Mouse (Mus musculus): ENCODE data around the gene Gm49345. TPM values are rescaled to one million over a fixed set of nuclear protein-coding genes. Genes with fewer than 3 reads are reported as not detected.
"Not testable (repeated sequence)": the region's sequence is repeated elsewhere in the genome, so short reads cannot be mapped to it uniquely, and the experiment has no call there.

Gm49345 gene
- polyA plus RNA-seq (2015; fragmentation: Nextera tagmentation; extraction: Ambion mirVana) = not detected in 2 replicates

DNA sequence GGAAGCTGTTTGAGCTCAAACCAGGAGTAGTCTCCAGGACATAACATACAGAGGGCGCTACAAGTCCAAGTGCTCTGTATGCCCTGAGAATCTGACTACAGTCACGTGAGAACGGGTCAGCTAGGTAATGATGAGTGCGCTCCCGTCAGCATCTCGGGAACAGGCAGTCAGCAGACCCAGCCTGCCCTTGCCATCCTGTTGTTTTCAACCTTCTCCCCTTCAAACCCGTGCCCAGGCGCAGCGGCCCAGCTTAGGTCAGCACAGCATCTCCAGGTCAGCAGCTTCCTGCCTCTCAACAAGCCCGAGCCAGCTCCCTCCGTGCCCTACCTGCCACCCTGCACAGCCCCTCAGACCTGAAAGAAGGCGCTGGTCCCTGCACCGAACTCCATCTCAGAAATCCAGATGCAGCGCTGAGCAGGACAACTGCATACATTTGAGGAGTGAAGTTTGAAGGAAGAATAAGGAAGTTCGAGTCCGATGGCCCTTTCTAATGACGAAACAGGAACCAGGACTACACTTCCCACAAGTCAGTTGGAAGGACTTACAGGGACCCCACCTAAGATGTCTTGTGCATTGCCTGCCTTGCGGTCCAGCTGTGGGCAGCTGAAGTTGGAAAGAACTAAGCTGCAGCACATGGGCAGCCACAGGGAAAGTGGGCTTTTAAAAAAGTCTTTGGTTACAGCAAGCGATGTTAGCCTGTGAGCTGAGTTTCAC is at the start of gene Gm49345, which contains the start of gene Zfp729a:
Gene Gm49345 (minus strand): TSS at position 476 of the 714 bp plus-strand sequence.
Gene Zfp729a (minus strand): TSS at position 498 of the 714 bp plus-strand sequence.
- WGBS = under 1% methylated on average over 19 of the region's 19 CpGs
- peak within 1 kb of the TSS; percentile 60 for H3K4me2 ChIP-seq (replicated peaks)
- no peaks in the 10 kb centered on the region for H3K9me3 ChIP-seq
- peak within 1 kb of the TSS; percentile 81 for H3K4me3 ChIP-seq (replicated peaks)
- peak; percentile 99 for ATAC-seq
- H3K36me3 ChIP-seq = no peaks in the 10 kb centered on the region
- H3K27ac ChIP-seq = 0 out of 2 replicates have a peak within 1 kb of the TSS, but pooled peaks have one; percentile 56
- peaks cover 7% of the 10 kb centered on the region; the same call in 1 of the 2 replicates for H3K4me1 ChIP-seq (replicated peaks)
- peak within 1 kb of the TSS; percentile 69 for H3K9ac ChIP-seq (replicated peaks)
- no peaks in the 10 kb centered on the region for H3K27me3 ChIP-seq

DNA sequence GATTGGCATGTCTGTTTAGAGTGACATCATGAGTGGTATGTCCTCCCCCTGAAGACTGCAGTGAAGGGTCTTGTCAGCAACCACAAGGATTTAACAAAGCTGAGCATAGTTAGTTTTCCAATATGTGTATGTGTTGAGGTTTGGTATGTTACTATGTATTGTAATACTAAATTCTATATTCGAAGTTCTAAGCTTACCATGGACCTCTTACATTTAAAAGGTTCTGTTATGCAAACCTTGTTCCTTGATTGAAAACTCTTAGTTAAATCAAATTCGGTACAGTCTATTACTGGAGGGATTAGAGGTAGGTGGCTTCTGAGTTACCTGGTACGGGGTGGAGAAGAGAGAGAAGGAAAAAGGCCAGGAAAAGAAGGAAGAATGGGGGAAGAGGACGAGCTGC is 49.4 kb upstream of the Gm49345 start, which contains the start of gene Zfp738:
Gene Zfp738 (minus strand): TSS at position 101 of the 400 bp plus-strand sequence.
- ATAC-seq = no peak
- WGBS = 78% methylated on average over 4 of the region's 4 CpGs

DNA sequence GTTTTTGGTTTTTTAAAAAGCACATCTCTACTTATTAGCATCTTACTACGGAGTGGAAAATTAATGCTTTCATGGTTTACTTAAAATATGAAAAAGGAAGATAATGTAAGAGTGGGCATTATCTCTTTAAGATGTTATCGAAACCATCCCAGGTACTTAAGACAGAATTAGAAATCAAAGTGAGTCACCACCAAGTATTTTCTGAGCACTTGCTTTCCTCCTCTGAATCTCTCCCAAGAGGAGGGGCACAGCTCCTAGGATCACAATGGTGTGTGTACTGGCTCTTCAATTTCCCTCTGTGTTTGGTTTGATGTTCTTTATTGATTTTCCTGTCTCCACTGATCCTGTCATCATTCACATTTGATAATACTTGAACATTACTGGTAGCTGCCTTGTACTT is 46.3 kb upstream of the Gm49345 start:
- H3K4me3 ChIP-seq (replicated peaks) = peak overlapping the region; percentile 76

More for the DNA sequence above, 49.4 kb upstream of the Gm49345 start, which contains the start of gene Zfp738:
- Histone ChIP-seq H3K4me2 (replicated peaks) (no peak within 1 kb of the TSS), H3K27me3 (no peaks in the 10 kb centered on the region), H3K4me1 (replicated peaks) (peaks cover 9% of the 10 kb centered on the region), H3K9me3 (no peaks in the 10 kb centered on the region), H3K9ac (replicated peaks) (no peak within 1 kb of the TSS), H3K4me3 (replicated peaks) (no peak within 1 kb of the TSS), H3K36me3 (no peaks in the 10 kb centered on the region), H3K27ac (no peak within 1 kb of the TSS)

DNA sequence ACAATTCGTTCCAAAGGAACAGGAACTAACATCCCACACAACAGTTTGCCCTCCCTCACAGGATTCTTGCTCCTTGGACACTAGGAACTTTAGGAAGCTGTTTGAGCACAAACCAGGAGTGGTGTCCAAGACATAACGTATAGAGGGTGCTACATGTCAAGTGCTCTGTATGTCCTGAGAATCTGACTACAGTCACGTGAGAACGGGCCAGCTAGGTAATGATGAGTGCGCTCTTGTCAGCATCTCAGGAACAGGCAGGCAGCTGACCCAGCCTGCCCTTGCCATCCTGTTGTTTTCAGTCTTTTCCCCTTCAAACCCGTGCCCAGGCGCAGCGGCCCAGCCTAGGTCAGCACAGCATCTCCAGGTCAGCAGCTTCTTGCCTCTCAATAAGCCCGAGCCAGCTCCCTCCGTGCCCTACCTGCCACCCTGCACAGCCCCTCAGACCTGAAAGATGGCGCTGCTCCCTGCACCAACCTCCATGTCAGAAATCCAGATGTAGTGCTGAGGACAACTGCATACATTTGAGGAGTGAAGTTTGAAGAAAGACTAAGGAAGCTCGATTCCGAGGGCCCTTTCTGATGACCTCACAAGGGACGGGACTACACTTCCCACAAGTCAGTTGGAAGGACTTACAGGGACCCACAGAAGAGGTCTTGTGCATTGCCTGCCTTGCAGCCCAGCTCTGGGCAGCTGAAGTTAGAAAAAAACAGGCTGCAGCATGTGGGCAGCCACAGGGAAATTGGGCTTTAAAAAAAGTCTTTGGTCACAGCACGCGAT is 45.6 kb upstream of the Gm49345 start:
- H3K27me3 ChIP-seq; H3K4me1 ChIP-seq (replicated peaks); H3K27ac ChIP-seq; H3K36me3 ChIP-seq; H3K9me3 ChIP-seq: not testable (repeated sequence)
- Histone ChIP-seq H3K4me3 (replicated peaks) (peak overlapping the region; percentile 76), H3K4me2 (replicated peaks) (peak overlapping the region; percentile 83), H3K9ac (replicated peaks) (peak overlapping the region; percentile 85)
- ATAC-seq = peak; percentile 100
- 14% methylated on average over 16 of the region's 16 CpGs for WGBS

More for the DNA sequence above, 46.3 kb upstream of the Gm49345 start:
- H3K9me3 ChIP-seq; H3K4me1 ChIP-seq (replicated peaks); H3K9ac ChIP-seq (replicated peaks); H3K36me3 ChIP-seq; H3K27ac ChIP-seq; H3K27me3 ChIP-seq: not testable (repeated sequence)
- 70% methylated on average over 2 of the region's 2 CpGs for WGBS
- peak overlapping the region; percentile 83 for H3K4me2 ChIP-seq (replicated peaks)
- peak; percentile 58; the same call in 1 of the 2 replicates for ATAC-seq

DNA sequence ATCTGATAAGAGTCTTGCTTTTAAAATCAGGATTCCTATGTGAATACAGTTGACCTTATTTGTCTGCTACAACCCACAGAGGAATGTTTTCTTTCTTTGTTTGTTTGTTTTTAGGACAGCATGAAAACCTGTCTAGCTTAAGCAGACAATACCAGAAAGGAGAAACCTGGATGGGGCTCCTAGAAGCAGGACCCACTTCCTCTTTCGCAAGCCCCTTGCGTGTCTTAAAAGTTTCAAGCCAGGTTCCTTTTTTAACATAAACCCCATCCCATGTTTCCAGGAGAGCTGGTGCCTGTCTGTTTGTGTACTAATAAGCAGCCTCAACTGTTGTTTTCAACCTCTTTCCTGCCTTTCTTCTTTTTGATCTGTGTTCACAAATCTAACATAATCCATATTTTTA is 37.3 kb upstream of the Gm49345 start:
- WGBS = 96% methylated on average over 2 of the region's 2 CpGs
- no peaks in the 10 kb centered on the region for H3K9me3 ChIP-seq
- H3K4me3 ChIP-seq (replicated peaks) = no peak overlapping the region
- no peak overlapping the region for H3K9ac ChIP-seq (replicated peaks)
- no peak overlapping the region for H3K4me2 ChIP-seq (replicated peaks)
- ATAC-seq = no peak
- H3K27me3 ChIP-seq = no peaks in the 10 kb centered on the region
- H3K27ac ChIP-seq = no peak overlapping the region
- no peaks in the 10 kb centered on the region for H3K4me1 ChIP-seq (replicated peaks)
- peaks cover 12% of the 10 kb centered on the region for H3K36me3 ChIP-seq

DNA sequence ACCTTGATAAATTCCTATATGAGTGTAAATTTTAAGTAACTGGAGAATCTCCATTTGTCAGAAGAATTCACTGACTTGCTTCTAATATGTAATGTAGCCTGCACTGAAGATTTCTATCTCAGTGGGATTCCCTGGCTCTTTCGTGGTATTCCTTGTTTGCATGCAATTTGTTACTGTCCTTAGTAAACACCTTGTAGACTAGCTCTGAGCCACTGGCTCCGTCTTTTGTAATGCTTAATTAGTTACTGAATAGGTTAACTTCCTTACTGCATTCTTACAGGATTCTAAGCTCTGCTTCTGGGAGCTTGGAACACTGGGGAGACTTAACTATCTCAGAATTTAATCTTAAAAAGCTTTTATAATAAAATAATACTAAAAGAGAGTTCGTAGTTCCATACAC is 14.9 kb upstream of the Gm49345 start:
- no peaks in the 10 kb centered on the region for H3K36me3 ChIP-seq
- H3K4me1 ChIP-seq (replicated peaks) = no peaks in the 10 kb centered on the region
- no peak overlapping the region for H3K4me2 ChIP-seq (replicated peaks)
- H3K27me3 ChIP-seq = no peaks in the 10 kb centered on the region
- H3K9me3 ChIP-seq = no peaks in the 10 kb centered on the region
- no peak overlapping the region for H3K27ac ChIP-seq
- H3K4me3 ChIP-seq (replicated peaks) = no peak overlapping the region
- ATAC-seq = no peak
- 35% methylated on average over 3 of the region's 3 CpGs for WGBS
- H3K9ac ChIP-seq (replicated peaks) = no peak overlapping the region

DNA sequence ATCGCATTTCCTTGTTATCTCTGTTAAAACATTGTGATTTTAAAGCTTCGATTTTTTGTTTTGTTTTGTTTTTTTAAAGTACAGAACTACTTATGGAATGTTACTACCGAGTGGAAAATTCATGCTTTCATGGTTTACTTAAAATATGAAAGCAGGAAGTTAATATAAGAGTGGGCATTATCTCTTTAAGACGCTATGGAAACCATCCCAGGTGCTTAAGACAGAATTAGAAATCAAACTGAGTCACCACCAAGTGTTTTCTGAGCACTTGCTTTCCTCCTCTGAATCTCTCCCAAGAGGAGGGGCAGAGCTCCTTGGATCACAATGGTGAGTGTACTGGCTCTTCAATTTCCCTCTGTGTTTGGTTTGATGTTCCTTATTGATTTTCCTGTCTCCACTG is 27.5 kb downstream of the Gm49345 start:
- no peak overlapping the region for H3K4me2 ChIP-seq (replicated peaks)
- peaks cover 7% of the 10 kb centered on the region for H3K4me1 ChIP-seq (replicated peaks)
- WGBS = 89% methylated on average over 4 of the region's 4 CpGs
- no peak overlapping the region for H3K9ac ChIP-seq (replicated peaks)
- ATAC-seq = no peak
- no peak overlapping the region for H3K4me3 ChIP-seq (replicated peaks)
- H3K9me3 ChIP-seq = 0 out of 2 replicates have a peak, but pooled peaks cover 4% of the 10 kb centered on the region
- H3K36me3 ChIP-seq = no peaks in the 10 kb centered on the region; the same call in 1 of the 2 replicates
- no peaks in the 10 kb centered on the region for H3K27me3 ChIP-seq
- H3K27ac ChIP-seq = no peak overlapping the region

DNA sequence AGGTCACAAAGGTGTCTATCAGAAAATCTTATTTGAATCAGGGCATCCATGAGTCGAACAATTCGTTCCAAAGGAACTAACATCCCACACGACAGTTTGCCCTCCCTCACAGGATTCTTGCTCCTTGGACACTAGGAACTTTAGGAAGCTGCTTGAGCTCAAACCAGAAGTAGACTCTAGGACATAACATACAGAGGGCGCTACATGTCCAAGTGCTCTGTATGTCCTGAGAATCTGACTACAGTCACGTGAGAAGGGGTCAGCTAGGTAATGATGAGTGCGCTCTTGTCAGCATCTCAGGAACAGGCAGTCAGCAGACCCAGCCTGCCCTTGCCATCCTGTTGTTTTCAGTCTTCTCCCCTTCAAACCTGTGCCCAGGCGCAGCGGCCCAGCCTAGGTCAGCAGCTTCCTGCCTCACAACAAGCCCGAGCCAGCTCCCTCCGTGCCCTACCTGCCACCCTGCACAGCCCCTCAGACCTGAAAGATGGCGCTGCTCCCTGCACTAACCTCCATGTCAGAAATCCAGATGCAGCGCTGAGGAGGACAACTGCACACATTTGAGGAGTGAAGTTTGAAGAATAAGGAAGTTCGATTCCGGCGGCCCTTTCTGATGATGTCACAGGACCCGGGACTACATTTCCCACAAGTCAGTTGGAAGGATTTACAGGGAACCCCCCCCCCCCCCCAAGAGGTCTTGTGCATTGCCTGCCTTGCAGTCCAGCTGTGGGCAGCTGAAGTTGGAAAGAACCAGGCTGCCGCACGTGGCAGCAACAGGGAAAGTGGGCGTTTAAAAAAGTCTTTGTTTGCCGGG is 28.3 kb downstream of the Gm49345 start, which contains the start of gene Zfp729b:
Gene Zfp729b (minus strand): TSS at position 642 of the 811 bp plus-strand sequence.
- peak within 1 kb of the TSS; percentile 60 for H3K4me2 ChIP-seq (replicated peaks)
- peak within 1 kb of the TSS; percentile 76 for H3K9ac ChIP-seq (replicated peaks)
- H3K27me3 ChIP-seq = no peaks in the 10 kb centered on the region
- no peaks in the 10 kb centered on the region; the same call in 1 of the 2 replicates for H3K36me3 ChIP-seq
- 2% methylated on average over 20 of the region's 20 CpGs for WGBS
- peak within 1 kb of the TSS; percentile 69 for H3K27ac ChIP-seq
- peaks cover 7% of the 10 kb centered on the region for H3K4me1 ChIP-seq (replicated peaks)
- peak within 1 kb of the TSS; percentile 73 for H3K4me3 ChIP-seq (replicated peaks)
- 0 out of 2 replicates have a peak, but pooled peaks cover 4% of the 10 kb centered on the region for H3K9me3 ChIP-seq
- peak; percentile 98 for ATAC-seq

DNA sequence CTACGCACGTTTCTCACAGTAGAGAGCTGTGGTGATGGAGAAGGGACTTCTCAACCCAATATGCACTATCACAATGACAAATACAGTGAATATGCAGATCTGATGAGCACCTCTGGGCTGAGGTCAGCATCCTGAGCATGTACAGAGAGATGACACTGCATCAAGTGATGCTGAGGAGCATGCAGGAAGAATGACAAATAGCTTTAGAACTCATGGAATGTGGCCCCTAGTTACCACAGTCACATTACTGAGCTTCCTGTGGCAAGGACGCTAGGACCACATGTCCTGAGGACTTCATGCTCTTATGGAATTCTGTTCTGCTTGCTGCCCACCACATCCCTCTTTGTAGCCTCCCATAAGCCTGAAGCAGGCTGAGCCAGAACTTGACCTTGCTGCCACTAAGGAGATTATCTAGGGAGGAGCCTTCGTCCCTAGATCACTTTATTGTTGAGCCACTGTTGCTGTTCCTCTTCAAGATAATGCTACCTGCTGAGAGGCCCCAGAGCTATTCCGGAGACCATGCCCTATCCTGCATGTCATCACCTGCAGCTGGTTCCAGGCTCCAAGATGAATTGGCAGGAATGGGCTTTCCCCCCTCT is 64.9 kb downstream of the Gm49345 start:
- no peak for ATAC-seq
- no peak overlapping the region for H3K9ac ChIP-seq (replicated peaks)
- no peaks in the 10 kb centered on the region for H3K36me3 ChIP-seq
- no peaks in the 10 kb centered on the region for H3K27me3 ChIP-seq
- 66% methylated on average over 5 of the region's 5 CpGs for whole genome bisulfite sequencing
- no peaks in the 10 kb centered on the region for H3K4me1 ChIP-seq (replicated peaks)
- no peaks in the 10 kb centered on the region for H3K9me3 ChIP-seq
- no peak overlapping the region for H3K4me2 ChIP-seq (replicated peaks)
- no peak overlapping the region for H3K27ac ChIP-seq
- no peak overlapping the region for H3K4me3 ChIP-seq (replicated peaks)

DNA sequence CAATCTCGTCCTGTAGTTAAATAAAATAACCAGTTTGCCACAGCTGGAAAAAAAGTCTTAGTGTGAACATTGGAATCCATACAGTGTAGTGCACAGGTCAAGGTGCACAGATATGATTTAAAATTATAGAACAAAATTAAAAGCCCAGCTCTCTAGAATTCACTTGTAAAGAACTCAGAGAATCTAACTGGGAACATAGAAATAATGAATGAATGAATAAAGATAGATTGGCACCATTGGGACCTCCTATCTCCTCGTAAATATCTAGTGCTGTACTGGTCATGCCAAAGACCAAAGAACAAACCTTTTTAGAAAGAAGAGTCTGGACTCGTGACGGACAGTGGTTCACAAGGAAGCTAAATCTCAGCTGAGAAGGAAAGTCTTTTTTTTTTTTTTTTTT is 83.8 kb downstream of the Gm49345 start, which contains the start of gene Zfp748:
Gene Zfp748 (minus strand): TSS at position 101 of the 400 bp plus-strand sequence.
- Histone ChIP-seq H3K9me3 (no peaks in the 10 kb centered on the region), H3K36me3 (no peaks in the 10 kb centered on the region), H3K9ac (replicated peaks) (peak within 1 kb of the TSS; percentile 85), H3K27ac (peak within 1 kb of the TSS; percentile 78), H3K4me3 (replicated peaks) (peak within 1 kb of the TSS; percentile 92), H3K4me2 (replicated peaks) (peak within 1 kb of the TSS; percentile 84), H3K27me3 (peaks cover 3% of the 10 kb centered on the region; the same call in 1 of the 2 replicates), H3K4me1 (replicated peaks) (peaks cover 28% of the 10 kb centered on the region)
- 77% methylated on average over 4 of the region's 4 CpGs for WGBS
- ATAC-seq = no peak

All from midbrain, embryonic 13.5 days (tissue).